Mouse (Mus musculus) lung, postnatal 0 days (tissue): Measurements from ENCODE around the gene Ap4b1.

Experiments used
- CTCF ChIP-seq: IDR thresholded peaks from 2 replicates; pipeline ENCODE4 v1.5.1; 2016; ENCODE audit warnings: antibody characterized with exemption, mild to moderate bottlenecking
- EP300 ChIP-seq: IDR thresholded peaks from 2 replicates; pipeline ENCODE4 v1.6.1; 2016; ENCODE audit warnings: antibody characterized with exemption, mild to moderate bottlenecking, control low read depth

GRCm38 (mm10) chr3:103836453-103836852 lies 27.1 kb downstream of the Ap4b1 start:
- TF ChIP-seq EP300 (no peak), CTCF (no peak)
